Mouse (Mus musculus): ENCODE data around the gene 6330409D20Rik. TPM values are rescaled to one million over a fixed set of nuclear protein-coding genes. Genes with fewer than 3 reads are reported as not detected.
A peak's percentile ranks its signal among the peaks of the same experiment; 100 is the strongest.

6330409D20Rik gene
- total RNA-seq, 1 experiment from 2014 or later = not detected

DNA sequence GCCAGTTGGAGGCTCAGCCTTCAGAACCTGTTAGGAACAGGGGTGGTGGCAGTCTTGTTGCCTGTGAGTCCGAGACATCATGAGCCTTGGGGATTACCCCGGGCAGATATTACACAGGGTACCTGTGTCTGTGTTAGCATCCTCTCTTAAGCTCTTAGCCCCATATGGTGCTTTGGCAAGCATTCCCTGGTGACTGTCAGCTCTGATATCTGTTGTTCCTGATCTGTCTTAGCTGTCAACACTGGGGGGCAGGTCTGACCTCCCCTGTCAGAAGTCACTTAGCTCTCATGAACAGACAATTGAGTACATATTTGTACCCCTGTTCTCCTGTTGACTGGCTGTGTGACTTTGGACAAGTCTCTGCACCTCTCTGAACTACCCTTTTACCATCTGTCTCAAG lies 18.2 kb upstream of the 6330409D20Rik start:
- ATAC-seq (replicated peaks; ENCODE audit: insufficient number of reproducible peaks, low FRiP score, low TSS enrichment, poor library complexity, severe bottlenecking) = no peak

DNA sequence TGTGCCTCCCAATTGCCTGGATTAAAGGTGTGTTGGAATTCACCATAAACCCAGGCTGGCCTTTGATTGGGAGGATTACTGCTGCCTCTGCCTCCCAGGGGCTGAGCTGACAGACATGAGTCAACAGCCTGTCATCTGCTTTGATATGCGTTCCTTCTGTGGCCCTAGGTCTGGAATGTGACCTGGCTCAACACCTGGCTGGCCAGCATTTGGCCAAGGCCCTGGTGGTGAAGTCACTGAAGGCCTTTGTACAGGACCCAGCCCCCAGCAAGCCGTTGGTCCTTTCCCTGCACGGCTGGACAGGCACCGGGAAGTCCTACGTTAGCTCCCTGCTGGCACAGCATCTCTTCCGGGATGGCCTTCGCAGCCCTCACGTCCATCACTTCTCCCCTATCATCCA lies 17.7 kb upstream of the 6330409D20Rik start:
- ATAC-seq (replicated peaks; ENCODE audit: insufficient number of reproducible peaks, low FRiP score, low TSS enrichment, poor library complexity, severe bottlenecking) = no peak

DNA sequence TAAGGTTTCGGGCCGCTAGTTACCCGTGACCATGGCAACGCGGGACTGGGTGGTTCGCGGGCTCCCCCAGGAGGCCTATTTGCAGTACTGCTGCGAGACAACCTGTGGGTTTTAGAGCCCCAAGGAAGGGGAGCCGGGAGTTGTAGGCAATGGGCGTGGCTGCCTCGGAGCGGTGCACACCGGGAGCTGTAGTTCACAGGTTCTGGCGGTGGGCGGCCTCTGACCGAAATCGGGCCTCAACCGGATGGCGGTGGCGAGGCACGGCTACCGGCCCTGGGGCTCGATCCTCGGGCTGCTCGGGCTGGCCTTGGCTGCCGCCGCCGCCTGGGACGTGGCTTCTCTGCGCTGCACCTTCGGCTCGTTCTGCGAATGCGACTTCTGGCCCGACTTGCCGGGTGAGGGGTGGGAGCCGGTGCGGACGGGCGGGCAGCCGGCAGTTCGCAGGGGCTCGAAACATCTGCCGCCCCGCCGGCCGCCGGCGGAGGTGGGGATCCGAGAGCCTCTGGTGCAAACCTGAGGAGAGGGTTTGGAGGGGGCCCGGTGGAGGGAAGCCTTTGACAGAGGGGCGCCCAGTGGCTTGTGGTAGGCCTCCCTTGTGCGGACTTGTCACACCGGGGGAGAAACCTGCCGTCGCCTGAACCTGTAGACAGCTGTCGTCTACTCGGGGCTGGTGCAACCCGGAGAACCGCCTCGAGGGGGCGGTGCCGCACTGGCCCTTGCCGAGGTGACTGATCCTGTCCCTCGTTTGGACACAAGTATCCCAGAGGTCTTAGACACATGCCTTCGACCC lies 16.4 kb upstream of the 6330409D20Rik start, which contains the start of gene Tor2a:
Tor2a (plus strand) TSS at position 179 of the 790 bp plus-strand sequence.
- peak; percentile 97 for ATAC-seq (replicated peaks; ENCODE audit: insufficient number of reproducible peaks, low FRiP score, low TSS enrichment, poor library complexity, severe bottlenecking)

DNA sequence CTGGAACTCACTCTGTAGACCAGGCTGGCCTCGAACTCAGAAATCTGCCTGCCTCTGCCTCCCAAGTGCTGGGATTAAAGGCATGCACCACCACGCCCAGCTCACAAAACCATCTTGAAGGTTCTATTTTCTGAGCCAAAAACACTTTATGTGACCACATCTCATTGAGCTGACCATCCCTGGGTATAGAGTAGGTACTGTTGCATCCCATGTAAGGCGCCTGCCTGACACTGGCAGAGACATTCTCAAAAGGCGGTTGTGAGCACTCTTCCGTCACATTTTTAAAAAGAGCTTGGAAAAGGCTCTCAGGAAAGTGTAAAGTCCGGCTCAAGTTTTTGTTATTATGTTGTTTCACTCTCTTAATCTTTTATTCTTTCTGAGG lies 15.8 kb upstream of the 6330409D20Rik start:
- ATAC-seq (replicated peaks; ENCODE audit: insufficient number of reproducible peaks, low FRiP score, low TSS enrichment, poor library complexity, severe bottlenecking) = no peak

DNA sequence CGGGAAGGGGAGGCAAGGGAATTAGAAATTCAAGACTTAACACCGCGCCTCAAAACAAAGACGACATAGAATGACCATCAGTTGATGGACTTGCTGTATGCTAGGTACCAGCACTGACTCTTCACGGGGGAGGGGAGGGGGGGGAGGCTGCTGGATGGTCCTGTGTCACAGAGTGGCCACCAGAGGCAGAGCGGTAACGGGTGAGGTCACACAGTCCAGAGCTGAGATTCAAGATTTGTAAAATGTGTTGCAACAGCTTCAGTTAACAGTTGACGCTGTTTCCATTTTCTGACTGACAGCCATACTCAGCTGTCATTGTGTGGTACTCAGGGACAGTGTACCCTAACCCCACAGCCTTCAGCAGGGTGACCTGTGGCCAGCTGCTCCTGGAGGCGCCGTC lies 11.4 kb upstream of the 6330409D20Rik start:
- no peak for ATAC-seq (replicated peaks; ENCODE audit: insufficient number of reproducible peaks, low FRiP score, low TSS enrichment, poor library complexity, severe bottlenecking)

DNA sequence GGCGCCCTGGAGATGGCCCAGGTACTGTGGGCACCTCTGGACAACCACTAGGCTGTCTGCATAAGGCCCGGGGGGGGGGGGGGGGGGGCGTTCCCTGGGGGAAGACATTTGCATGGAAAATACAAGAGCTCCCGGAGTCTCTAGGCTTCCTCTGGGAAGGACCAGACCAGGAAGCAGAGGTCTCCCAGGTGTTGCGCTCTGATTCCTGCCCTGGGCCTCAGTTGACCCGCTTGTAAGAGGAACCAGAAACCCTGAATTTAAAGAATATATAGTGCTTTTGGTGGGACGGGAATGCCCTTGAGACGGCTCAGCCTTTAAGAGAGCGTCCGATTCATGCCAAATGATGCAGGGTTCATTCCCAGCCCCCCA lies 10.8 kb upstream of the 6330409D20Rik start:
- ATAC-seq (replicated peaks; ENCODE audit: insufficient number of reproducible peaks, low FRiP score, low TSS enrichment, poor library complexity, severe bottlenecking) = no peak

DNA sequence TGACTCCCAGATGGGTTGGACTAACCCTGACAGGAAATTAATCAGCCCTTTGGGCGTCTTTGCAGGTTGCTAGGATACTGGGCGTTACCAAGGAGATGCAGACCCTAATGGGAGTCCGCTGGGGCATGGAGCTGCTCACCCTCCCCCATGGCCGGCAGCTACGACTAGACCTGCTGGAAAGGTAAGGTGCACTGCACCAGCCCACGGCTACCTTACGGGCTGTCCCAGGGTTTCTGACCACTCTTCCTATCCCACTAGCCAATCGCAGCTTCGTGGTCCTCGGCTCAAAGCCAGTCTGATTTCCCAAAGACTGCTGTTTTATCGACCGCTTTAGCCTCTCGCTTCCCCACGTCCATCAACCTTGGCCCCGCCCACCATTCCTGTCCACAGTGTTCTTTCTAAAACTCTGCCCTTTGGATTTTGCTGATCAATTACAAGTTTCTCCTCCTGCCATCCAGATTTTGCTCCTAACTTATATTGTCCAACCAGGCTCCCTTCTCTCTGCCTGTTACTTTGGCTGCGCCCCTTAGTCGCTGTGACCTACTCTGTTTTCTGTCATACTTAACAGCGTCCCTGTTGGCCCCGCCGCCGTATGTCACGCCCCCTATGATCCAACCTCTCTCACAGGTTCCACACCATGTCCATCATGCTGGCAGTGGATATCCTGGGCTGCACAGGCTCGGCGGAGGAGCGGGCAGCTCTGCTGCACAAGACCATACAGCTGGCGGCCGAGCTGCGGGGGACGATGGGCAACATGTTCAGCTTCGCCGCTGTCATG lies 10.3 kb upstream of the 6330409D20Rik start:
- no peak for ATAC-seq (replicated peaks; ENCODE audit: insufficient number of reproducible peaks, low FRiP score, low TSS enrichment, poor library complexity, severe bottlenecking)

DNA sequence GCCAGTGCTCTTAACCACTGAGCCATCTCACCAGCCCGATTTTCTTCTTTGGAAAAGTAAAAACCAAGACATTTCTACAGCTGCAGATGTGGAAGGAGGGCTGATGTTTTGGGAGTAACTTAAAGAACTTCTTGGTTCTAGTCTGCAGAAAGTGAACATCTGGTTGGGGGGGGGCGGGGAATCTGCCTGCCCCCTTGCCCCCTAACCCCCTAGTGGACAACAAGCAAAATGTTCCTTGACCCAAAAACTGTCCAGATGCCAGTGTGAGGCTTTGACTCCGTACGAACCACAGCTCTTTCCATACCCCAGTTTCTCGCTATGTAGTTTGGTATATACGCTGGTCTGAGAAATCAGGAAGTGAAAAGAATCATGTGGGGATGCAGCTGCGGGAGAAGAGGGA lies 9.4 kb upstream of the 6330409D20Rik start:
- ATAC-seq (replicated peaks; ENCODE audit: insufficient number of reproducible peaks, low FRiP score, low TSS enrichment, poor library complexity, severe bottlenecking) = no peak

DNA sequence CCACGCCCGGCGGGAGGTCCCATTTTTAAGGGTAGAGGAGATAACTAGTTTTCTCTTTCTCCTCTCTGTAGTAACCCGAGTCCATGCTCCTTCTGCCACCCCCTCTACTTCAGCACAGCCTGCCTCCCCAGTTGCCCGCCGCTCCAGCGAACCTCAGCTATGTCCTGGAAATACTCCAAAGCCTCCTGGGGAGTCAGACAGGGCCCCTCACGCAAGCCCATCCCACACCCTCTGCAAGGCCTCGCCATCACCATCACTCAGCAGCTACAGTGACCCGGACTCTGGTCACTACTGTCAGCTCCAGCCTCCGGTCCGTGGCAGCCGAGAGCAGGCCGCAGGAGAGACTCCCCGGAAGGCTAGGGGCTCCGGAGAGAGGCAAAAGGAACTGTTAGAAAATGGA lies 8.3 kb upstream of the 6330409D20Rik start:
- no peak for ATAC-seq (replicated peaks; ENCODE audit: insufficient number of reproducible peaks, low FRiP score, low TSS enrichment, poor library complexity, severe bottlenecking)

DNA sequence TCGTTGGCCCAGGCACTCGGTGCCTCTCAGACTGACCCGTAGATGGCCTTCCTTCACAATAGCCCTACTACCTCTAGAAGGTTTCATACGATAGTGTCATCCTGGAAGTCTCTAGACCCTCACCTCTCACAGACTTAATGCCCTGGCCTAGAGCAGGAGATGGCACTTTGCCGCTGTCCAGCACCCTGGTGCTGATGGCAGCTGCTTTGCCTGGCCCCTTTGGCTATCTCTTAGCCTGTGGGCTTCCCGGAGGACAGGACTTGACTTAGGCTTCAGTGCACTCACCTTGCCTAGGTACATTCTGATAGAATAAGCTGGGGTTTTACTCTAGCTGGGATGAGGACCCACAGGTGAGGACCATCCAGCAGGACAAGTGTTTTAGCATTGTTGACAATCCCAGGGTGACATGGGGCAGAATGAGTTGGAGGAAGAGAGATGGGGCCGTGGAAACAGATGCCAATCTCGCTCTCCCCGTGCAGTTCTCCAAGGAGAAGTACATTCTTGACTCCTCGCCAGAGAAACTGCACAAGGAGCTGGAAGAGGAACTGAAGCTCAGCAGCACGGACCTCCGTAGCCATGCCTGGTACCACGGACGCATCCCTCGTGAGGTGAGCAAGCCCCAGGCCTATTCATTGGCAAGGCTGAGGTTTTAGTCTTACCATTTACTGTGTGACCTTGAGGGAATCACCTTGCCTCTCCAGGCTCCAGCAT lies 3.6 kb upstream of the 6330409D20Rik start:
- no peak for ATAC-seq (replicated peaks; ENCODE audit: insufficient number of reproducible peaks, low FRiP score, low TSS enrichment, poor library complexity, severe bottlenecking)

DNA sequence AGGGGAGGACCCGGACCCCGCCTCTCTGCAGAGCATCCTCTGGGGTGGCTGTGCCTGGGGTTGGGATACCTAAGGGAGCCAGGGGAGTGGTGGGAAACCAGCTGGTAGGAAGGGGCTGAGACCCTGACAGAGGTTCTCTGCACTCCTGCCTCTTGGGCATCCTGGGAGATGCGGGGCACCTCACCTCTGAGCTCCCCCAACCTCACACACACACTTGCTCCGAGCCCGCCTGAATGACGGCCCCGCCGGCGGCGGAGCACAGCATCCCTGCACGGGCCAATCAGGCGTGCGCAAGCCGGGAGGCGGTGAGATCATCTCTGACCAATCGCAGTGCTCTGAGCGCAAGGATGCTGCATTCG lies 1.3 kb upstream of the 6330409D20Rik start:
- no peak for ATAC-seq (replicated peaks; ENCODE audit: insufficient number of reproducible peaks, low FRiP score, low TSS enrichment, poor library complexity, severe bottlenecking)

DNA sequence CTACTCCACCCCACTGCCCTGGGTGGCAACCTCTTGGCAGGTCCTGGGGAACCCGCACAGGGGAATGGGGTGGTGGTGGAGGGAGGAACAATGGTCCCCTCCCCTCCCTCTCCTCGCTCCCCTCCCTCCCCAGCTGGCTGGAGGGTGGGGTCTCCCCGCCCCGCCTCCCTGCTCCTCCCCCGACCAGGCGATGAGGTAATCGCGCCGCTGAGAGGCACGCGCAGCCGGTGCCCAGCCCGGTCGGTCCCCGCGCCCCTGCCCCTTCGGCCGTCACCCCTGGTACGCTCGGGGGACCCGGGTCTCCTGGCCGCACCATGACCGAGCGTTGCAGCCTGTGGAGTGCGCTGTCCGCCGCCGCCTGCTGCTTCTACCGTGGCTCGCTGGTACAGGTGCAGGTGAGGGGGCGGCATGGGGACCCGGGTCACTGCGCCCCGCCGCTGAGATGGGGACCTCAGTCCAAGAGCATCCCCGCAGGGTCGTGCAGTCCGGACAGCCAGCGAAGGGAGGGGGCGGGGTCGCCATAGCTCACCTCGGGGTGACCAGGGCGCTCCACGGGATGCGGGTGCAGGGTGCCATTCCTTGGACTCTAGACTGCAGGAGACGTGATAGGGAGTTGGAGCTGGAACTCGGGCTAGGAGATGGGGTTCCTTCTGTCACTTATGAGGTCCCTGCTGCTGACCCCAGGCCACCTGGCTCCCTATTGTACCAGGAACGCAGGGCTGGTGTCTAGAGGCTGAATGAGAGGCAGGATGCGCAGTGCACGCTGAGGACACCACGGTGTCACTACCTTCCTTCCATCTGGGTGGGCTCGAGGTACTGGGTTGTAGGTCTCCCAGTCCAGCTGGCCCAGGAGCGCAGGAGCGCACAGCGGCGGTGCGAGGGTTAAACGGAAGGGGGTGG lies 707 bp upstream of the 6330409D20Rik start:
- ATAC-seq (replicated peaks; ENCODE audit: insufficient number of reproducible peaks, low FRiP score, low TSS enrichment, poor library complexity, severe bottlenecking) = no peak

DNA sequence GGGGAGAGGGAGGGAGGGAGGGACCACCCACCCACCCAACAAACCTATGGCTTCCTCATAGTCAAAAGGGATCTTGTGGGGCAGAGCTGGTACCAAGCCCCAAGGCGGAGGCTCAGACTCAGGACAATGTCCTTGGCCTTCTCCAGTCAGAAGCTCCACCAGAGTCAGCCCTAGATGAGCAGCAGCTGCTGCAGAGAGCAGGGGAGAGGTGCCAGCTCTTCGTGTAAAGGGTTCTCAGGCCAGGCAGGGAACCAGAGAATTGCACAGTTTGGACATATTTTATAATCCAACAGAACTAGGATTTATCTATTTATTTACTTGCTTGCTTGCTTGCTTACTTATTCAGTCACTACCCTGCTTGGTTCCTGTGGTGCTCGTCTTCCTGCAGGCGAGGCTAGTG lies 1.5 kb downstream of the 6330409D20Rik start:
- no peak for ATAC-seq (replicated peaks; ENCODE audit: insufficient number of reproducible peaks, low FRiP score, low TSS enrichment, poor library complexity, severe bottlenecking)

DNA sequence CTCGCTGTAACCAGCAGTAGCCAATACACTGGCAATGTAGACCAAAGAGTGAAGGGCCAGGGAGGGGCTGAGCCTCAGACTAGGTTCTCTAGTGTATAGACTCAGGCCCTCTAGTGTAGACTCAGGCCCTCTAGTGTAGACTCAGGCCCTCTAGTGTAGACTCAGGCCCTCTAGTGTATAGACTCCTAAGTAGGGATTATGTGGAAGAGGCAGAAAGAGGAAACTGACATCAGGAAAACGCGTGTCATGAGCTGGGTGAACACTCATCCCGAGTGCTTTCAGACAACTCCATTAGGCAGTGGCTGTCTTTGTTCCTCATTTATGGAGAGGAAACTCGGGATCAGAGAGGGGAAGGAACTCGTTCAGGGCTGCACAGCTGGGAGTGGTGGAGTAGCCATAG lies 3.8 kb downstream of the 6330409D20Rik start:
- no peak for ATAC-seq (replicated peaks; ENCODE audit: insufficient number of reproducible peaks, low FRiP score, low TSS enrichment, poor library complexity, severe bottlenecking)

DNA sequence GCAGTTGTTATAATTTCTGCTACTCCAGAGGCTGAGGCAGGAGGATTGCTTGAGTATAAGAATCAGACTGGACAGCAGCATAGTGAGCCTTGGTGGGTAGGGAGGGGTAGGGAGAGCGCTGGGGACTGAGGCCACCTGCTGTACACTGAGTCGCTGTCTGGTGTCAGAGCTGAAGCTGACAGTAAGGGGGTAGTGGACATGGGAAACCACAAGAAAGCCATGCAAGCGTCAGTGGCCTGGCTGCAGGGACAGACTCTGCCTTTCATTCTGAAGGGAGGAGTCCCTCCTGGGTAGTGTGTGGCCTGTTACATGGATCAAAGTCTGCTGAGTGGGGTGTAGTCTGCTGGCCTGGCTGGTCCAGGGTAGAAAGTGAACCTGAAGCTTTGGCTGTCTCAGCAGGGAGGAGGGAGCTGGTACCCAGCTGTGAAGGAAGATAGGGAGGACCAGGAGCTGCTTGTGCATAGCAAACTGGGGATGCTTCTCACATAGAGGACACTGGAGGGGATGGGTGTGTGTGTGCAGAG lies 4.4 kb downstream of the 6330409D20Rik start:
- peak; percentile 30; the same call in 1 of the 2 replicates for ATAC-seq (replicated peaks; ENCODE audit: insufficient number of reproducible peaks, low FRiP score, low TSS enrichment, poor library complexity, severe bottlenecking)

DNA sequence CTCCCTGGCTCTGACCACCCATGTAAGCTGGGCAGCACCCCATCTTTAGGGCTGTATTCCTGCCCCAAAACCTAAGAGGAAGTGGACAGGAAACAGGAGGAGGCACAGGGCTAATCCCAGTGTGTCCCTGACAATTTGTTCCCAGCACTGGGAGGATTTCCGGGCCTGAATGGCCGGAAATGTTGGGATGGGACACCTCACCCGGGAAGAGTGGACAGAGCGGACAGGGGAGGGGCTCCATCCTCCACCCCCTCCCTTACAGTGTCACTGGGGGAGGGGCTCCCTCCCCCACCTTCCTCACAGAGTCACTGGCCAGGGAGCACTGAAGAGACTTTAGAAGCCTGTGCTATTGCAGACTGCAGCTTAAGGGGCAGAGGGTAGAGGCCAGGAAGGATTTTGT lies 5.9 kb downstream of the 6330409D20Rik start:
- ATAC-seq (replicated peaks; ENCODE audit: insufficient number of reproducible peaks, low FRiP score, low TSS enrichment, poor library complexity, severe bottlenecking) = no peak

DNA sequence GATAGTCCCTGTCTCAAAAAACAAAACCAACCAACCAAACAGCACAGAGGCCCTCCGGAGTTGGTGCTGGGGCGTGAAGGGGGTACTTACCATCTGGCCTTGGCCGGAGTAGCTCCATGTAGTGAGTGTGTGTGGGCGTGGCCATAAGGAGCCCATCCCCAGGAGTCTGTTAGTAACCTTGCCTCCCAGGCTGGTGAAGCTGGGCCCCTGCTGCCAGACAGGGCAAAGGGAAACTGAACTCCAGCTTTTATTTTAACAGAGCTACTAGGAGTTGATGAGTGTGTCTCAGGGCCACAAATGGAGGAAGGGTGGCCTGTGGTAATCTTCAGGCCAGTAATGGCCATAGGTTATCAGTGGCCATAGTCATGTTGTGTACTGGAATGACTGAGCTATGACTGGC lies 6.3 kb downstream of the 6330409D20Rik start:
- ATAC-seq (replicated peaks; ENCODE audit: insufficient number of reproducible peaks, low FRiP score, low TSS enrichment, poor library complexity, severe bottlenecking) = no peak

DNA sequence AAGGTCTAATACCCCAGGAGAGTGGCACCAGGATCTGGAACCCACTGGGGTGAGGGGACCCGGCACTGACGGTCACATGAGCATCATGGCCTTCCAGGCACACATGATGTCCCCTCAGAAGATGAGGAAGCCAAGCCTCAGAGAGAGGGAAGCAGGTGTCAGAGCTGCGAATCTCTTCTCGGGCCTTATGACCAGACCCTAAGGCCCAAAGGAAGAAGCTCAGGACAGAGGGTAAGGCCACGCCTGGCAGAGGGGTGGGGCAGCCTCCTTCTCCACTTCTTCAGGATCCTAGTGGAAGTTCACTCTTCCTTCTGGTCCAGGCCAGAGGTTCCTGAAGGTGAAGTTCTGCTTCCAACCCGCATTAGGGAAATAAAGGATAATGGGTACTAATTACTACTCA lies 8.1 kb downstream of the 6330409D20Rik start:
- no peak for ATAC-seq (replicated peaks; ENCODE audit: insufficient number of reproducible peaks, low FRiP score, low TSS enrichment, poor library complexity, severe bottlenecking)
